Mouse (Mus musculus) ES-E14 (cell line): Measurements from ENCODE around the gene Fam173b. TPM values are rescaled to one million over a fixed set of nuclear protein-coding genes. Genes with fewer than 3 reads are reported as not detected.

ENCODE experiments used
- DNase-seq: peaks from one replicate; pipeline ENCODE4 v3.0.0-alpha.2; 2013; ENCODE audit warnings: low read depth, low spot score
- H3K27ac ChIP-seq: 2 replicates; pipeline ENCODE4 v1.5.1; 2012; ENCODE audit warnings: low read depth, mild to moderate bottlenecking, low read length, moderate library complexity, mixed read lengths; ENCODE audit not compliant: poor library complexity, insufficient read depth, severe bottlenecking
- H3K36me3 ChIP-seq: 2 replicates; pipeline ENCODE4 v1.6.1; 2012; ENCODE audit warnings: mild to moderate bottlenecking, low read length, moderate library complexity, mixed read lengths; ENCODE audit not compliant: control insufficient read depth, poor library complexity, insufficient read depth, severe bottlenecking
- H3K4me1 ChIP-seq, 2 experiments: fragments of 150-350 bp in 1 of 2; sonication (generic) in 1 of 2; 2 replicates each; pipeline ENCODE4 v1.6.1; 2012; ENCODE audit warnings: low read length in 2 of 2, mild to moderate bottlenecking in 1 of 2, mixed read lengths in 1 of 2; ENCODE audit not compliant: control insufficient read depth in 2 of 2, insufficient read depth in 2 of 2, poor library complexity in 1 of 2
- H3K4me3 ChIP-seq, 2 experiments: fragments of 150-350 bp in 1 of 2; sonication (generic) in 1 of 2; 2 replicates each; pipeline ENCODE4 v1.5.1; 2012; ENCODE audit warnings: low read length in 2 of 2, low read depth in 1 of 2, mild to moderate bottlenecking in 1 of 2, mixed read lengths in 1 of 2; ENCODE audit not compliant: insufficient read depth in 1 of 2, poor library complexity in 1 of 2, severe bottlenecking in 1 of 2
- H3K9ac ChIP-seq: 2 replicates; pipeline ENCODE4 v1.6.1; 2012; ENCODE audit warnings: low read depth, mild to moderate bottlenecking, low read length, mixed read lengths; ENCODE audit not compliant: poor library complexity, insufficient read depth, severe bottlenecking
- H3K9me3 ChIP-seq: fragments of 150-350 bp; sonication (generic); 2 replicates; pipeline ENCODE4 v1.6.1; 2012; ENCODE audit warnings: low read depth, mild to moderate bottlenecking, low read length; ENCODE audit not compliant: control insufficient read depth, insufficient read depth
- CHD2 ChIP-seq: IDR thresholded peaks from 2 replicates; pipeline ENCODE4 v1.6.1; 2014; ENCODE audit warnings: mild to moderate bottlenecking, low read depth, low read length, inconsistent platforms
- HCFC1 ChIP-seq: IDR thresholded peaks from 2 replicates; pipeline ENCODE4 v1.6.1; 2012; ENCODE audit warnings: low read length, inconsistent platforms, borderline replicate concordance; ENCODE audit not compliant: insufficient read depth
- MAFK ChIP-seq: IDR thresholded peaks from 2 replicates; pipeline ENCODE4 v1.6.1; 2014; ENCODE audit warnings: mild to moderate bottlenecking, low read depth, low read length, inconsistent platforms; ENCODE audit not compliant: insufficient read depth
- ZC3H11A ChIP-seq: IDR thresholded peaks from 2 replicates; pipeline ENCODE4 v1.6.1; 2012; ENCODE audit warnings: low read depth, mild to moderate bottlenecking, inconsistent platforms, low read length, borderline replicate concordance
- ZNF384 ChIP-seq: IDR thresholded peaks from 2 replicates; pipeline ENCODE4 v1.6.1; 2012; ENCODE audit warnings: low read depth, low read length, inconsistent platforms
- in situ Hi-C, 2 experiments: fragments of 600-800 bp; cut with MboI; formaldehyde crosslinking; loops; one replicate each; pipeline ENCODE4 v1.15.1; 2025; ENCODE audit warnings: low sequenced_read_pairs in 2 of 2, inconsistent platforms in 1 of 2; ENCODE audit not compliant: unreplicated experiment in 2 of 2
- total RNA-seq: library from RNA; depleted of rRNA; stranded (reverse); fragments of 300-350 nt; gene quantifications from 2 replicates; pipeline ENCODE4 v1.2.3, GENCODE M21; 2012

Fam173b gene
- total RNA-seq, 1 experiment = 13.1 TPM

DNA sequence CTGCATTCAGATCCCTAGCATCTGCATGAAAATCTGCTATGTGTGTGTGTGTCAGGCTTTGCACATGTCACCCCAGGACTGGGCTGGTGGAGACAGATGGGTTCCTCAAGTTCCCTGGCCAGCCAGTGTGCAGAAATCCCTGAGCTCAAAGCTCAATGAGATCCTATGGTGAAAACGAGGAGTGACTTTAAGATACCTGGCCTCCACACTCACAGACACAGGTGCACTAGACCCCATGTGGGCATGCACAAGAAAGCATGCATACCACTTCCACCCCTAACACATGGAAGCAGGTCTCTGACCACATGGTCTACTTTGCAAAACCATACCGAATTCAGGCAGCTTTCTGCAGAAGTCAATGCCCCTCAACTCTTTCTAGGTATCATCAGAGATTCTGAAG, 13.9 kb upstream of the Fam173b start:
- Histone ChIP-seq H3K9ac (no peak overlapping the region), H3K4me3 (no peak overlapping the region), H3K27ac (no peak overlapping the region), H3K9me3 (no peaks in the 10 kb centered on the region), H3K36me3 (peaks cover 30% of the 10 kb centered on the region), H3K4me1 (peaks cover 0 to 3% of the 10 kb centered on the region in 2 experiments; a peak in 2 of 4 replicates)
- DNase-seq = no peak
- no peak for TF ChIP-seq ZNF384
- 0 out of 2 replicates have a peak, but pooled peaks have one; percentile 53 for TF ChIP-seq CHD2
- in situ Hi-C loops = loop anchor here in 1 of 2 experiments (25.0 kb wide), 1 partner anchor 275 kb away; no protein-coding TSS in a partner anchor

DNA sequence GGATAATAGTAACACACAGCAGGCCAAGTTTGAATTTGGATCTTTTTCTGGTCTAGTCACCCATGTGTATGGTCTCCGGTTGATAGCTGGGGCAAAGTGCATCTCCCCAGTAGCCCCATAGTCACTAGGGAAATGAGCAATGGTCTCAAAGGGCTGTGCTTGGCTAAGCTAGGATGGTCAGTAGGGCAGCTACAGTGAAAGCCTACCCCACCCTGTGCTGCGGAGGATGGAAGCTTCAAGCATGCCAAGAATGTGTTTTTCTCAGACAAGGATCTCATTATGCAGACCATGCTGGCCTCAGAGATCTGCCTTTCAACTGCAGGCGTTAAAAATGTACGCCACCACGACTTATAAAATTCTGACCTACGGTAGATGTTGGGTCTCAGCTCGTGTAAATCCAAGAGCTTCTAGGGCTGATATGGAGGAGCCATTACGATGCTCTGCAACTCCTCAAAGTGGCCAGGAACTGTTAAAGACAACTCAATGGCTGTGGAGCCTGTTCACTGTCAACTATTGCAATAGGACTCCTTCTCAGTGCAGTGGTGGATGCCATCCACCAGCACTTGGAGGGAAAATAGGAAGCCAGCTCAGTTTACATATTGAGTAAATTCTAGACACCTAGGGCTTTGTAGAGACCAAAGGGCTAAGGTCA, 12.5 kb upstream of the Fam173b start:
- Histone ChIP-seq H3K27ac (no peak overlapping the region), H3K36me3 (peaks cover 43% of the 10 kb centered on the region), H3K9me3 (no peaks in the 10 kb centered on the region), H3K9ac (no peak overlapping the region), H3K4me1 (peaks cover 0 to 3% of the 10 kb centered on the region in 2 experiments; a peak in 2 of 4 replicates), H3K4me3 (no peak overlapping the region)
- TF ChIP-seq HCFC1 (no peak), MAFK (no peak), ZNF384 (no peak), CHD2 (no peak; the same call in 1 of the 2 replicates), ZC3H11A (no peak)
- no peak for DNase-seq
- in situ Hi-C loops = loop anchor here in 1 of 2 experiments (25.0 kb wide), 1 partner anchor 277 kb away; no protein-coding TSS in a partner anchor

DNA sequence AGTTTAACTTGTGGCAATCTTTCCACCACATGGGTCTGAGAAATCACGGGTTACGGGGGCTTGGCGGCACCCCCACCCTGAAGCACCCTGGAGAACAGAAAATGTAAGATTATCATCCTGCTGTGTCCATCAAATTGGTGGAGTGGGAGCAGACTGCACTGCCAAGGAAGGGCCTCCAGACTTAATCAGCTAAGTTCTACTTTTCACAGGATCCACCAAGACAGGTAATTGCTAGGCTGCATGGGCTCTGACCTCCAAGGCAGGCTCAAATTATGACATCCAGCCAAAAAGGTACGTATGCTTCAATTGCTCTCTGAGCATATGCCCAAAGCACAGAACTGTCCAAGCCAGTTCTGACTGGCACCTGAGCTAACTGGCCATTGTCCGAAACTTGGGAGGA, 11.5 kb upstream of the Fam173b start:
- Histone ChIP-seq H3K9ac (no peak overlapping the region), H3K36me3 (peaks cover 53% of the 10 kb centered on the region), H3K4me3 (no peak overlapping the region), H3K4me1 (peaks cover 0 to 1% of the 10 kb centered on the region in 2 experiments; a peak in 1 of 4 replicates), H3K9me3 (no peaks in the 10 kb centered on the region), H3K27ac (no peak overlapping the region)
- in situ Hi-C loops = loop anchor here (10.0 to 25.0 kb wide), 2 partner anchors 265 to 278 kb away; no protein-coding TSS in a partner anchor
- no peak for DNase-seq
- TF ChIP-seq ZNF384 (no peak), HCFC1 (no peak), CHD2 (no peak), MAFK (no peak), ZC3H11A (no peak)

DNA sequence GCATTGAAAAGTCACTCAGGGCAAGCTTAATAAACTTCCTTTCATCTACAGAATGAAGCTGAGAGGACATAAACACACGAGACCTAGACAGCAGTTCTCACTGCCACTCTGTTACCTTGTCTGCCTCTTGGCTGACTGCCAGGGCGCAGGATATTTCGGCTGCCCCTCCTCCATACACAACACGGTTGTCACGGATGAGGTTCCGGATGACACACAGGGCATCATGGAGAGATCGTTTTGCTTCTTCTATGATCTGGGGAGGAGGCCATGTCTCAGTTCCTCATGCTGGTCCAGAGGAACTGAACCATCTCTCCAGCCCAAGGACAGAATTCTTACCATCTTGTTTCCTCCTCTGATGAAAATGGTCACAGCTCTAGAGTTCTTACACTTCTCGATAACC, 9.1 kb upstream of the Fam173b start:
- Histone ChIP-seq H3K9ac (no peak overlapping the region), H3K4me3 (no peak overlapping the region), H3K36me3 (peaks cover 70% of the 10 kb centered on the region), H3K9me3 (no peaks in the 10 kb centered on the region), H3K4me1 (no peaks in the 10 kb centered on the region; a peak in 1 of 4 replicates), H3K27ac (no peak overlapping the region)
- DNase-seq = no peak
- in situ Hi-C loops = loop anchor here (10.0 to 25.0 kb wide), 2 partner anchors 268 to 280 kb away; no protein-coding TSS in a partner anchor
- TF ChIP-seq MAFK (no peak), CHD2 (no peak), ZC3H11A (no peak), ZNF384 (no peak), HCFC1 (no peak)
